Mouse (Mus musculus) liver, postnatal 0 days (tissue): Measurements from ENCODE around the gene Zbtb3.

ENCODE experiments used
- CTCF ChIP-seq: sonication (generic); IDR thresholded peaks from 2 replicates; pipeline ENCODE4 v1.5.1; 2016; ENCODE audit warnings: antibody characterized with exemption, low read depth
- EP300 ChIP-seq: IDR thresholded peaks from 2 replicates; pipeline ENCODE4 v1.6.1; 2016; ENCODE audit warnings: antibody characterized with exemption, low read depth, mild to moderate bottlenecking

- no peak for TF ChIP-seq EP300
- TF ChIP-seq CTCF: no peak
Observed at GRCm38 (mm10) chr19:8755652-8756051, 46.7 kb upstream of the Zbtb3 start.
